Mouse (Mus musculus) embryo, embryonic 11 days (tissue): Measurements from ENCODE around the gene Eif2ak1.
"Not testable (repeated sequence)": the region's sequence is repeated elsewhere in the genome, so short reads cannot be mapped to it uniquely, and the experiment has no call there.

Experiments used
- DNase-seq: peaks from one replicate; pipeline ENCODE4 v3.0.0-alpha.2; 2015

Gene Eif2ak1

GRCm38 (mm10) chr5:143817116-143817930 is at the start of gene Eif2ak1:
Eif2ak1 (plus strand) TSS chr5:143817788.
- DNase-seq = peak; percentile 96

GRCm38 (mm10) chr5:143781951-143782350 is 35.6 kb upstream of the Eif2ak1 start:
- no peak for DNase-seq

- DNase-seq = no peak
Observed at GRCm38 (mm10) chr5:143785391-143785790, 32.2 kb upstream of the Eif2ak1 start.

GRCm38 (mm10) chr5:143801216-143801615 is 16.4 kb upstream of the Eif2ak1 start:
- DNase-seq = not testable (repeated sequence)

GRCm38 (mm10) chr5:143804056-143804765 is 13.4 kb upstream of the Eif2ak1 start:
- no peak for DNase-seq

- DNase-seq = no peak
Observed at GRCm38 (mm10) chr5:143807268-143807667, 10.3 kb upstream of the Eif2ak1 start.

GRCm38 (mm10) chr5:143809421-143810090 is 8.0 kb upstream of the Eif2ak1 start:
- DNase-seq = no peak

- no peak for DNase-seq
Observed at GRCm38 (mm10) chr5:143811653-143812052, 5.9 kb upstream of the Eif2ak1 start.

- no peak for DNase-seq
Observed at GRCm38 (mm10) chr5:143814626-143815025, 3.0 kb upstream of the Eif2ak1 start.

- no peak for DNase-seq
Observed at GRCm38 (mm10) chr5:143817931-143818311, 333 bp downstream of the Eif2ak1 start.

- DNase-seq = peak; percentile 2
Observed at GRCm38 (mm10) chr5:143818461-143818860, 873 bp downstream of the Eif2ak1 start.

GRCm38 (mm10) chr5:143818949-143819348 is 1.4 kb downstream of the Eif2ak1 start:
- peak; percentile 2 for DNase-seq

- no peak for DNase-seq
Observed at GRCm38 (mm10) chr5:143819906-143820660, 2.5 kb downstream of the Eif2ak1 start.

GRCm38 (mm10) chr5:143820820-143821219 is 3.2 kb downstream of the Eif2ak1 start:
- DNase-seq = no peak

GRCm38 (mm10) chr5:143871547-143872169 is 54.1 kb downstream of the Eif2ak1 start:
- no peak for DNase-seq

- DNase-seq = no peak
Observed at GRCm38 (mm10) chr5:143874571-143874970, 57.0 kb downstream of the Eif2ak1 start.

GRCm38 (mm10) chr5:143885274-143885673 is 67.7 kb downstream of the Eif2ak1 start:
- no peak for DNase-seq

GRCm38 (mm10) chr5:143890741-143891140 is 73.2 kb downstream of the Eif2ak1 start:
- DNase-seq = no peak

- DNase-seq = no peak
Observed at GRCm38 (mm10) chr5:143892255-143892886, 74.8 kb downstream of the Eif2ak1 start.

GRCm38 (mm10) chr5:143893396-143893795 is 75.8 kb downstream of the Eif2ak1 start:
- DNase-seq = no peak

- no peak for DNase-seq
Observed at GRCm38 (mm10) chr5:143897635-143898330, 80.2 kb downstream of the Eif2ak1 start, which contains the start of gene Ankrd61. Ankrd61 (minus strand) TSS chr5:143897685.
